Comparison of ENCODE assay signal across 9 mouse cellular contexts in the genomic region with DNA sequence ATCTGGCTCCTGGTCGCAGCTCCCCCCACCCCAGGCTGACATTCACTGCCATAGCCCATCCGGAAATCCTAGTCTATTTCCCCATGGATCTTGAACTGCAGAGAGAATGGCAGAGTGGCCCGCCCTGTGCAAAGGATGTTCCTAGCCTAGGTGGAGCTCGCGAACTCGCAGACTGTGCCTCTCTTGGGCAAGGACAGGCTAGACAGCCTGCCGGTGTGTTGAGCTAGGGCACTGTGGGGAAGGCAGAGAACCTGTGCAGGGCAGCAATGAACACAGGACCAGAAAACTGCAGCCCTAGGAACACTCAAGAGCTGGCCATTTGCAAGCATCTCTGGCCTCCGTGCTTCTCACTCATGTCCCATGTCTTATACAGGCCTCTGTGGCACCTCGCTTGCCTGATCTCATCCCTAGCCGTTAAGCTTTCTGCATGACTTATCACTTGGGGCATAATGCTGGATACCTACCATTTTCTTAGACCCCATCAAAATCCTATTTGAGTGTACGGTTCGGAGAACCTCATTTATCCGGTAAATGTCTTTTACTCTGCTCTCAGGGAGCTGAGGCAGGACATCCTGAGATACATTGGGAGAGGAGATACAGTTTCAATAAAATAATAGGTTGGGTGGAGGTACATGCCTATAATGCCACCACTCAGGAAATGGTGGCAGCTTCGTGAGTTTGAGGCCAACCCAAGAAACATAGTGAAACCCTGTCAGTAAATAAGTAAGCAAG. TPM values are rescaled to one million over a fixed set of nuclear protein-coding genes. Genes with fewer than 3 reads are reported as not detected.
DNase-seq lines count a peak whose midpoint lies in the region; ATAC-seq lines count a peak whose summit lies in the region.
"Had no signal": no experiment of that assay in that cellular context is flagged by ENCODE, and none has a peak within 500 bp of the region (broad histone marks: within the 10 kb centered on the region; RNA-seq: fewer than 3 reads in every experiment).

No protein-coding gene starts in this region.

- H3K4me3 ChIP-seq in limb, embryonic 11.5 days (ENCODE audit: low read depth, low read length): no peak overlapping the region
- no peak overlapping the region for H3K4me3 ChIP-seq in limb, embryonic 10.5 days
- H3K4me3 ChIP-seq in hindbrain, embryonic 15.5 days: peak overlapping the region; percentile 48
- H3K4me3 ChIP-seq: liver, embryonic 15.5 days had no signal

- H3K4me1 ChIP-seq in limb, embryonic 11.5 days (ENCODE audit: control insufficient read depth, insufficient read depth, low read length): peaks cover 4% of the 10 kb centered on the region; the same call in 1 of the 2 replicates
- peaks cover 20% of the 10 kb centered on the region for H3K4me1 ChIP-seq in limb, embryonic 10.5 days
- peaks cover 18% of the 10 kb centered on the region for H3K4me1 ChIP-seq in hindbrain, embryonic 15.5 days (replicated peaks)
- H3K4me1 ChIP-seq: liver, embryonic 15.5 days had no signal

- H3K27ac ChIP-seq in limb, embryonic 11.5 days (replicated peaks; ENCODE audit: low read depth, low read length): no peak overlapping the region
- no peak overlapping the region for H3K27ac ChIP-seq in limb, embryonic 10.5 days
- no peak overlapping the region for H3K27ac ChIP-seq in hindbrain, embryonic 15.5 days (replicated peaks)
- H3K27ac ChIP-seq: liver, embryonic 15.5 days had no signal

- H3K9ac ChIP-seq in limb, embryonic 11.5 days (ENCODE audit: low read length): no peak overlapping the region
- no peak overlapping the region for H3K9ac ChIP-seq in hindbrain, embryonic 15.5 days
- H3K9ac ChIP-seq: liver, embryonic 15.5 days had no signal

- H3K36me3 ChIP-seq in limb, embryonic 11.5 days (ENCODE audit: control insufficient read depth, insufficient read depth, low read length): no peaks in the 10 kb centered on the region
- no peaks in the 10 kb centered on the region for H3K36me3 ChIP-seq in limb, embryonic 10.5 days
- no peaks in the 10 kb centered on the region for H3K36me3 ChIP-seq in hindbrain, embryonic 15.5 days
- H3K36me3 ChIP-seq: liver, embryonic 15.5 days had no signal

- peaks cover 29% of the 10 kb centered on the region for H3K27me3 ChIP-seq in limb, embryonic 11.5 days (ENCODE audit: control insufficient read depth, insufficient read depth, low read length)
- peaks cover 86% of the 10 kb centered on the region for H3K27me3 ChIP-seq in limb, embryonic 10.5 days (ENCODE audit: low read depth, poor library complexity, severe bottlenecking)
- peaks cover 27% of the 10 kb centered on the region for H3K27me3 ChIP-seq in hindbrain, embryonic 15.5 days

- H3K9me3 ChIP-seq in limb, embryonic 11.5 days (ENCODE audit: control insufficient read depth, low read length): no peaks in the 10 kb centered on the region
- H3K9me3 ChIP-seq in limb, embryonic 10.5 days (replicated peaks): no peaks in the 10 kb centered on the region
- H3K9me3 ChIP-seq in hindbrain, embryonic 15.5 days: no peaks in the 10 kb centered on the region
- H3K9me3 ChIP-seq: liver, embryonic 15.5 days had no signal

- DNase-seq in embryo, embryonic 9.5 days (ENCODE audit: extremely low spot score): peak; percentile 7
- DNase-seq in embryo, embryonic 10.5 days (ENCODE audit: low spot score): no peak
- DNase-seq in limb, embryonic 11.5 days (ENCODE audit: low spot score): peak; percentile 25
- DNase-seq in limb, embryonic 10.5 days (ENCODE audit: low spot score): no peak
- DNase-seq in thymus, postnatal 10 days (ENCODE audit: low spot score in 2 of 2): peak; percentile 74 to 76
- DNase-seq in urinary bladder, postnatal 14 days (ENCODE audit: low spot score): no peak
- DNase-seq in kidney, postnatal 4 days: no peak

- 43% methylated on average over 14 of the region's 14 CpGs for WGBS in limb, embryonic 11.5 days
- WGBS in limb, embryonic 10.5 days: 42% methylated on average over 14 of the region's 14 CpGs
- WGBS in hindbrain, embryonic 15.5 days: 41% methylated on average over 14 of the region's 14 CpGs

- H3K4me2 ChIP-seq in limb, embryonic 11.5 days (ENCODE audit: low read depth, severe bottlenecking): no peak overlapping the region
- H3K4me2 ChIP-seq in hindbrain, embryonic 15.5 days: peak overlapping the region; percentile 84
- H3K4me2 ChIP-seq: liver, embryonic 15.5 days had no signal

- no peak for ATAC-seq in limb, embryonic 11.5 days (ENCODE audit: insufficient number of reproducible peaks, low FRiP score, low TSS enrichment, low read depth)
- ATAC-seq in hindbrain, embryonic 15.5 days (ENCODE audit: low FRiP score, low read depth): no peak

RNA-seq across cellular contexts. Expression of gene Thy1, which starts 1.4 kb away (rescaled TPM):
- 0.34 and 0.52 TPM in 2 replicates for polyA plus RNA-seq in limb, embryonic 11.5 days (2014; fragmentation: Nextera tagmentation; extraction: Ambion mirVana)
- 0.21 TPM in 1 of 2 replicates, not detected in the other for polyA plus RNA-seq in limb, embryonic 10.5 days (2016; fragmentation: Nextera tagmentation; extraction: Ambion mirVana)
- 7.2 and 8.2 TPM in 2 replicates for polyA plus RNA-seq in hindbrain, embryonic 15.5 days (2015; fragmentation: Nextera tagmentation; extraction: Ambion mirVana)

RNA-seq across cellular contexts. Expression of gene Usp2, which starts 22.2 kb away (rescaled TPM):
- 6.8 and 8.7 TPM in 2 replicates for polyA plus RNA-seq in limb, embryonic 11.5 days (2014; fragmentation: Nextera tagmentation; extraction: Ambion mirVana)
- 8.9 and 10.7 TPM in 2 replicates for polyA plus RNA-seq in limb, embryonic 10.5 days (2016; fragmentation: Nextera tagmentation; extraction: Ambion mirVana)
- polyA plus RNA-seq in hindbrain, embryonic 15.5 days (2015; fragmentation: Nextera tagmentation; extraction: Ambion mirVana): 12.2 and 15.2 TPM in 2 replicates

RNA-seq across cellular contexts. Expression of gene Mfrp, which starts 56.9 kb away (rescaled TPM):
- polyA plus RNA-seq in limb, embryonic 11.5 days (2014; fragmentation: Nextera tagmentation; extraction: Ambion mirVana): 0.13 TPM in 1 of 2 replicates, not detected in the other
- polyA plus RNA-seq in limb, embryonic 10.5 days (2016; fragmentation: Nextera tagmentation; extraction: Ambion mirVana): 0.13 and 0.14 TPM in 2 replicates
- 0.13 and 0.35 TPM in 2 replicates for polyA plus RNA-seq in hindbrain, embryonic 15.5 days (2015; fragmentation: Nextera tagmentation; extraction: Ambion mirVana)
- polyA plus RNA-seq: liver, embryonic 15.5 days had no signal

Comparison
In these comparisons a context has a peak if more than half of its experiments do, and no peak if none do; other contexts are left out.
1. DNase-seq: peak in embryo, embryonic 9.5 days (single experiment), limb, embryonic 11.5 days (single experiment) and thymus, postnatal 10 days (2 of 2); none in embryo, embryonic 10.5 days (single experiment), limb, embryonic 10.5 days (single experiment), urinary bladder, postnatal 14 days (single experiment) and kidney, postnatal 4 days (0 of 2).